Mouse (Mus musculus) neural tube, embryonic 12.5 days (tissue): ENCODE measurements around the gene C330021F23Rik. TPM values are rescaled to one million over a fixed set of nuclear protein-coding genes. Genes with fewer than 3 reads are reported as not detected.
"Not testable (repeated sequence)": the region's sequence is repeated elsewhere in the genome, so short reads cannot be mapped to it uniquely, and the experiment has no call there.

Experiments
- ATAC-seq: fragments of 200-750 bp; cut with Nextera tagmentation; 2 replicates; pipeline ENCODE4 v1.8.0; 2017; ENCODE audit warnings: low read depth, mild to moderate bottlenecking, moderate TSS enrichment, moderate library complexity; ENCODE audit not compliant: low FRiP score
- H3K27ac ChIP-seq: fragments of 300-500 bp; sonication (generic); 2 replicates; pipeline ENCODE4 v1.5.1; 2016
- H3K27me3 ChIP-seq: fragments of 300-500 bp; sonication (generic); replicated peaks from 2 replicates; pipeline ENCODE4 v1.6.1; 2016; ENCODE audit warnings: mild to moderate bottlenecking
- H3K36me3 ChIP-seq: fragments of 300-500 bp; sonication (generic); 2 replicates; pipeline ENCODE4 v1.6.1; 2016; ENCODE audit warnings: mild to moderate bottlenecking
- H3K4me1 ChIP-seq: fragments of 300-500 bp; sonication (generic); 2 replicates; pipeline ENCODE4 v1.6.1; 2016
- H3K4me2 ChIP-seq: fragments of 300-500 bp; sonication (generic); replicated peaks from 2 replicates; pipeline ENCODE4 v1.6.1; 2016; ENCODE audit warnings: mild to moderate bottlenecking
- H3K4me3 ChIP-seq: fragments of 300-500 bp; sonication (generic); 2 replicates; pipeline ENCODE4 v1.5.1; 2016
- H3K9ac ChIP-seq: fragments of 300-500 bp; sonication (generic); 2 replicates; pipeline ENCODE4 v1.6.1; 2016; ENCODE audit warnings: mild to moderate bottlenecking
- H3K9me3 ChIP-seq: fragments of 300-500 bp; sonication (generic); 2 replicates; pipeline ENCODE4 v1.6.1; 2016; ENCODE audit warnings: mild to moderate bottlenecking
- WGBS: fragments of 180-500 bp; shearing (Covaris S2); methylation state at CpG from one replicate; pipeline ENCODE4 v1.1.7; 2016; 5-methylcytosine and 5-hydroxymethylcytosine counted together
- polyA plus RNA-seq: library from polyadenylated mRNA; unstranded; fragments of >200 nt; fragmentation: Nextera tagmentation; extraction: Ambion mirVana; gene quantifications from 2 replicates; pipeline ENCODE4 v1.2.1, GENCODE M21; 2016

C330021F23Rik gene
- polyA plus RNA-seq, 1 experiment from 2014 or later = 1.8 TPM

DNA sequence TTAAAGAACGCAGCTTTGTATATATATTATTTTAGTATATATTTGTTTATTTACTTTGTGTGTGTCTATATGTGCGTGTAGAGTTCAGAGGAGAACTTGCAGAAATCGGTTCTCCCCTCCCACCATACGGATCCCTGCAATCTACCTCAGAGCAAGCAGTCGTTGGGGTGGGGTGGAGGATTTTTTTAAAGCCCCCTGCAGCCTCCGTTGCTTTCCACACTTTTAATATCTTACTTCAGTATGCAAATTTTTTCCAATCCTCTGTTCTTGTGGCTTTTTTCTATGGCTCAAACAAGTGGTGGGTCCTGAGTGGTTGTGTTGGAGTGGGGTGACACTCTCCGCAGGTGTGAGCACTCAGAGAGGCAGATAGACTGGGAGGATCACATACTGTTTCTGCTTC, 588 bp downstream of the C330021F23Rik start:
- no peak; the same call in 1 of the 2 replicates for ATAC-seq
- H3K9ac ChIP-seq = no peak overlapping the region
- peak overlapping the region; percentile 50 for H3K4me2 ChIP-seq
- no peaks in the 10 kb centered on the region for H3K27me3 ChIP-seq
- no peak overlapping the region for H3K27ac ChIP-seq
- H3K4me1 ChIP-seq = peaks cover 6% of the 10 kb centered on the region; the same call in 1 of the 2 replicates
- peak overlapping the region; percentile 2; the same call in 1 of the 2 replicates for H3K4me3 ChIP-seq
- H3K9me3 ChIP-seq = no peaks in the 10 kb centered on the region
- 5% methylated on average over 7 of the region's 7 CpGs for WGBS
- H3K36me3 ChIP-seq = no peaks in the 10 kb centered on the region

DNA sequence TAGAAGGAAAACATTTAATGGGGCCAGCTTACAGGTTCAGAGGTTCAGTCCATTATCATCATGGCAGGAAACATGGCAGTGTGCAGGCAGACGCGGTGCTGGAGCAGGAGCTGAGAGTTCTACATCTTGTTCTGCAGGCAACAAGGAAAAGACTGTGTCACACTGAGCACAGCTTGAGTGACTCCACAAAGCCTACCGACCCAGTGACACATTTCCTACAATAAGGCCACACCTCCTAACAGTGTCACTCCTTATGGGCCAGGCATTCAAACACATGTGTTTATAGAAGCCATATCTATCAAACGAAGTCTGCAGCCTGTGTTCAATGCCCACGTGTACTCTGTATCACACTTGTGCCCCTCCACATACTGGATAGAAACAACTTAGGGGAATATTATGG, 2.0 kb downstream of the C330021F23Rik start:
- Histone ChIP-seq H3K36me3 (no peaks in the 10 kb centered on the region), H3K9ac (no peak overlapping the region), H3K27me3 (no peaks in the 10 kb centered on the region), H3K27ac (no peak overlapping the region), H3K4me3 (no peak overlapping the region), H3K4me1 (peaks cover 6% of the 10 kb centered on the region; the same call in 1 of the 2 replicates), H3K4me2 (no peak overlapping the region), H3K9me3 (no peaks in the 10 kb centered on the region)
- ATAC-seq = no peak
- 94% methylated on average over 5 of the region's 5 CpGs for WGBS

DNA sequence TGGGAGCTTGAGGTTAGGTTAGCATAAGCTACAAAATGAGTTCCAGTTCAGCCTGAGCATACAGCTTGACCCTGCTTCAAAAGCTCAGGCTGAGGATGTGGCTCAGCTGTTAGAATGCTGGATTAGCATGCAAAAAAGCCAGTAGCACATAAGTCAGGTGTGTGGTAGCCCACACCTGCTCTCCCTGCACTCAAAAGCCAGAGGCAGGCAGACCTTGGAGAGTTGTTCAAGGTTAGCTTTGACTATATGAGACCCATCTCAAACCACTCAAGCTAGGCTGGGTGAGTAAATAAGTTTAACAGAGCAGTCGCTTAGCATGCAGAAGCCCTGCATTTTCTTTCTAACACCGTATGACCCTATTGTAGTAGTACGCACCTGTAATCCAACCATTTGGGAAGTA, 6.8 kb downstream of the C330021F23Rik start:
- WGBS = 93% methylated on average over 3 of the region's 3 CpGs
- no peak for ATAC-seq

DNA sequence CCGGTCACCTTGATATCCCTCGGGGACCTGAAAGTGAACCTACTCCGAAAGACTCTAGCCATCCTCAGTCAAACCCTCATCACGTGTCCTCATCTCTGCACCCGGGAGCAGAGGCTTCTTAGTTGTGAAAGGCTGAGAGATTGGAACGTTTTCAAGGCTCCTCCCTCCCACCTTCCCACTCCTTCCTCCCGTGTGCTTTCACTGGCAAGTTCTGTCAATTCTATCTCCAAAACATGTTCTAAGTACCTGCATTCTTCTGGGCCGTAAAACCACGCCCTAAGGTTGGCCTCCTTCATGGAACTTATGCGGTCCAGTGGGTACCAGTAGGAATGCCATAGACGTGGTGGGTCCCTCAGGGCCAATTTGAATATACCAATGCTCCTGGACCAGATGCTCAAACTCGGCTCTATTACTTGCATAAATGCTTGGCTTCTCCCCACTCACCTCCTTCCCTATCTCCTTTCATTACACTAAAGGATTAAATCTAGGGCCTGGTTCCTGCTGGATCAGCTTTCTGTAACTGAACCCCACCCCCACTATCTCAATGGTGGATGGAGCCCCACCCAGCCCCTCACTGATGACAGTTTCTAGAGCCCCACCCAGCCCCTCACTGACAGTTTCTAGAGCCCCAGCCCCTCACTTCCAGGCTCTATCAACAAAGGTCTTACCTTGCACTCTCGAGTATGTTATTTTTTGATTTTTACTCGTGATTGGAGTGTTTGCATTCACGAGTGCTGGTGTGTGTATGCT, 8.6 kb downstream of the C330021F23Rik start:
- Histone ChIP-seq H3K27me3 (no peaks in the 10 kb centered on the region), H3K4me3 (no peak overlapping the region), H3K36me3 (no peaks in the 10 kb centered on the region), H3K9ac (no peak overlapping the region), H3K9me3 (no peaks in the 10 kb centered on the region), H3K4me2 (no peak overlapping the region), H3K27ac (no peak overlapping the region), H3K4me1 (no peaks in the 10 kb centered on the region)
- no peak for ATAC-seq
- WGBS = 81% methylated on average over 15 of the region's 15 CpGs

More for the DNA sequence above, 6.8 kb downstream of the C330021F23Rik start:
- no peak overlapping the region for H3K9ac ChIP-seq
- no peaks in the 10 kb centered on the region for H3K9me3 ChIP-seq
- no peak overlapping the region for H3K27ac ChIP-seq
- H3K27me3 ChIP-seq = no peaks in the 10 kb centered on the region
- no peaks in the 10 kb centered on the region for H3K36me3 ChIP-seq
- H3K4me1 ChIP-seq = no peaks in the 10 kb centered on the region
- no peak overlapping the region for H3K4me2 ChIP-seq
- H3K4me3 ChIP-seq = no peak overlapping the region

DNA sequence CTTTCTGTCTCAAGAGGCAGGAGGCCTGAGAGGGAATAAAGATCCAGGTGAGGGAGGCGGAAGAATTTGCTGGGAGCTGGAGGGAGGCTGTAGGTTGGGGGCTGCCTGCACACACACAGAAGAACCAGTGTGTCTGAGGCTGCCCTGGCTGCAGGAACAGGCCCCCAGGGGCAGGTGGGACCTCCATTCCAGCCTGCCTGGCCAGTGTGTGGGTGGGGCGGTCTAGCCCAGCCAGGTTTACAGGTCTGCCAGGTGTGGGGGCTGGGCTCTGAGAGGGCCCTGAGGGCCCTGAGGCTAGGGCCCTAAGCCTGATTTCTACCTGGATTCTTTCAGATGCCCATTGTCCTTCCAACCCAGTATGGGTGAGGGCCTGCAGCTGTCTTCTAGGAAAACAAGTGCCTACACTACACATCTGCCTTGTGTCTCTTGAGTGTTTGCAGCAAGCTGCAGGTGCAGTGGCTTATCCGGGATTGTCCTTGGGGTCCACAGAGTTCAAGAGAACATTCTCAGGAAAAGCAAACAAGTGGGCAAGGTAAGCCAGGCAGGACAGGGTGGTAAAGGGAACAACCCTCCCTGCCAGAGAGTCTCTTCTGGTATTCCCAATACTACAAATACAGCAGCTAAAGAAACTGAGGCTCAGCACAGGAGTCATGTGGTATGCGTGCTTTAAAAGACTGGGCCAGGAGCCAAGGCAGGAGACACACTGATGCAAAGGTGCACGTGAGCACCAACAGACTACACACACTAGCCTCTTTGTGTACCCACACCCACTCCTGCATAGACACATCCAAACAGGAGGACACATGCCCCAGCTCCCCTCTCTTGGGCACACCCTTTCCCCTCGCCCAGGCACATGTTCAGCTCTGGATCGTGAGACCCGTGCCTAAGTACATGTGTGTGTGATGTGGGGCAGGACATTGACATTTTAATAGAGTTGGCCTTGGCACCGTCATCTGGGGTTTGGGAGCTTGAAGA, 11.9 kb downstream of the C330021F23Rik start:
- Histone ChIP-seq H3K4me3 (no peak overlapping the region), H3K36me3 (no peaks in the 10 kb centered on the region), H3K9ac (no peak overlapping the region), H3K4me1 (no peaks in the 10 kb centered on the region), H3K4me2 (no peak overlapping the region), H3K9me3 (no peaks in the 10 kb centered on the region), H3K27me3 (no peaks in the 10 kb centered on the region), H3K27ac (no peak overlapping the region)
- 88% methylated on average over 9 of the region's 9 CpGs for WGBS
- no peak for ATAC-seq

DNA sequence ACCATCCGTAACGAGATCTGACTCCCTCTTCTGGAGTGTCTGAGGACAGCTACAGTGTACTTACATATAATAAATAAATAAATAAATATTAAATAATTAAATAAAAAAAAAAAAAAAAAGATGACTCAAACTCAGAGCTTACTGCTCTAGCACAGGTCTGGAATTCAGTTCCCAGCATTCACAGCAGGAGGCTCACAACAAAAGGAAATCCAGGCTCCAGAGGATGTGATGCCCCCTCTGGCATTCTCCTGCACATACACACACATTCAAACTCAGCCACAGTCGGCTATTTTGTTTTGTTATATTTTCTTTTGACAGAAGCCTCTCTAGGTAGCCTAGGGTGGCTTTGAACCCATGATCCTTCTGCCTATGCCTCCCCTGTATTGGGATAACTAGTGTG, 14.2 kb downstream of the C330021F23Rik start:
- ATAC-seq, H3K9me3 ChIP-seq, H3K27ac ChIP-seq, H3K9ac ChIP-seq, H3K27me3 ChIP-seq, H3K4me3 ChIP-seq, H3K36me3 ChIP-seq, H3K4me1 ChIP-seq, H3K4me2 ChIP-seq: not testable (repeated sequence)
- 83% methylated on average over 3 of the region's 3 CpGs for WGBS

DNA sequence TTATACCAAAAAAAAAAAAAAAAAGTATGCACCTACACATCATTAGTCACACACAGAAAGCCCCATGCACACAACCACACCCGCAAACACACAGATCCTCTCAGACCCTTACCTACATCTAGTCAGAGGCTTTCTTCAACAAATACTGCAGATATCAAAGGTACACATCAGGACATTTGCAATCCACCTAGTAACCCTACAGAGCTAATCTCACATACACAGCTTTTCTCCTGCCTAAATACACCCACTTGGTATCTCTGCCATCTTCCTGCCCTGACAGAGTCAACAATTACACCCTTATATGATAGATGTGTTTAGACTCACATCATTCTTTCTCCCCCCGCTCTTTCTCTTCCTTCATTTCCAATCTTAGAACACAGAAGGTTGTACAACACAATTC, 18.7 kb downstream of the C330021F23Rik start:
- 94% methylated on average over 2 of the region's 2 CpGs for WGBS
- ATAC-seq = no peak
- no peak overlapping the region for H3K4me2 ChIP-seq

DNA sequence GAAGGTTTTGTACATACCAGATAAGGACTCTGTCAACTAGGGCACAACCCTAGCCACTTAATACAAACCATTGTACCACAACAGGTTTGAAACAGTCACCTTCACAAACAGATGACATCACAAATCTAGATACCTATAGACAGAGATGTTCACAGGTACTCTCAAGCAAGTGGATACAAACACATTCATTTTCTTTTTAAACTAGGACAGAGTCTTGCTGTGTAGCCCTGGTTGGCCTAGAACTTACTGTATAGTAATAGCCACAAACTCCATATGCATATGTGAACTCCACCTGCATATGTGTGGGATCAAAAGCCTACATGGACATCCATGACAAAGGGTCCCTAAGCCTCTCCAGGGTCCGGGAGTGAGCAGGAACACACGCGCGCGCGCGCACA, 19.2 kb downstream of the C330021F23Rik start, which contains the start of gene Camsap3:
Gene Camsap3 (plus strand): TSS at position 301 of the 398 bp plus-strand sequence.
- no peaks in the 10 kb centered on the region for H3K27me3 ChIP-seq
- no peaks in the 10 kb centered on the region for H3K4me1 ChIP-seq
- H3K4me2 ChIP-seq = peak within 1 kb of the TSS; percentile 90
- peak within 1 kb of the TSS; percentile 53; the same call in 1 of the 2 replicates for H3K27ac ChIP-seq
- H3K9ac ChIP-seq = peak within 1 kb of the TSS; percentile 82
- H3K4me3 ChIP-seq = peak within 1 kb of the TSS; percentile 82
- no peak; the same call in 1 of the 2 replicates for ATAC-seq
- H3K36me3 ChIP-seq = no peaks in the 10 kb centered on the region
- H3K9me3 ChIP-seq = no peaks in the 10 kb centered on the region
- WGBS = 5% methylated on average over 7 of the region's 7 CpGs

More for the DNA sequence above, 18.7 kb downstream of the C330021F23Rik start:
- H3K36me3 ChIP-seq = no peaks in the 10 kb centered on the region
- no peak overlapping the region for H3K9ac ChIP-seq
- no peaks in the 10 kb centered on the region for H3K9me3 ChIP-seq
- no peaks in the 10 kb centered on the region for H3K4me1 ChIP-seq
- H3K27me3 ChIP-seq = no peaks in the 10 kb centered on the region
- H3K4me3 ChIP-seq = no peak overlapping the region
- no peak overlapping the region for H3K27ac ChIP-seq

DNA sequence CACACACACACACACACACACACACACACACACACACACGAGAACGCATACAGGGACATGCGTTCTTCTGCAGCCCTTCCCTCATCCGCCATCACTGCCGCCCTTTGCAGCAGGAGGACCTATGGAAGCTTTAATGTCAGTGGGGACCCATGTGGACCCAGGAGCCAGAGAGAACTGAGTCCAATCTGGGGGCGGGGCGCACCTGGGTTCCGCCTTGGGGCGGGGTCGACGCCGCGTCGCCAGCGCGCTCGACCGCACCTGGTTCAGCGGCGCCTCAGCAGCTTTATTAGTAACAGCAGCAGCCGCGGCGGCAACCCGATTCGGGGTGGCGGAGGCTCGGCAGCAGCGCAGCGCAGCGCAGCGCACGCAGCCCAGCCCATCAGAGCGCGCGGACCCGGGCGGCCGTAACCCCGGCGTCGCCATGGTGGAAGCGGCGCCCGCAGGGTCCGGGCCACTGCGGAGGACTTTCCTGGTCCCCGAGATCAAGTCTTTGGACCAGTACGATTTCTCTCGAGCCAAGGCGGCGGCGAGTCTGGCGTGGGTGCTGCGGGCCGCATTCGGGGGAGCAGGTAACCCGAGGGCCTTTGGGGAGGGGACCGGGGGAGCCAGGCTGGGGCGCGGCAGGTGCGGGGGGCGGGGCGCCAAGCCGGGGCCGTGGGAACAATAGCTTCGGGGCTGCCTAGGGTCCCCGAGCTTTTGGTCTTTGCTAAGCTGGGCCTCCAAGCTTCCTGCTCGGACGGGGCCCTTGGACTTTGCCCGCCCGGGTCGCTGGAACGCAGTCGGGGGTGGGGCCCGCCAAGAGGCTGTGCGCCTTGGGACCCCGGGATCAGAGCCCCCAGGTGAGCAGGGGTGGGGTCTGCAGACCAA, 19.8 kb downstream of the C330021F23Rik start:
- under 1% methylated on average over 77 of the region's 77 CpGs for WGBS
- Histone ChIP-seq H3K36me3 (no peaks in the 10 kb centered on the region), H3K4me3 (peak overlapping the region; percentile 82), H3K4me1 (no peaks in the 10 kb centered on the region), H3K27me3 (no peaks in the 10 kb centered on the region), H3K9me3 (no peaks in the 10 kb centered on the region), H3K4me2 (peak overlapping the region; percentile 90), H3K9ac (peak overlapping the region; percentile 82), H3K27ac (peak overlapping the region; percentile 53; the same call in 1 of the 2 replicates)
- ATAC-seq = peak; percentile 78

DNA sequence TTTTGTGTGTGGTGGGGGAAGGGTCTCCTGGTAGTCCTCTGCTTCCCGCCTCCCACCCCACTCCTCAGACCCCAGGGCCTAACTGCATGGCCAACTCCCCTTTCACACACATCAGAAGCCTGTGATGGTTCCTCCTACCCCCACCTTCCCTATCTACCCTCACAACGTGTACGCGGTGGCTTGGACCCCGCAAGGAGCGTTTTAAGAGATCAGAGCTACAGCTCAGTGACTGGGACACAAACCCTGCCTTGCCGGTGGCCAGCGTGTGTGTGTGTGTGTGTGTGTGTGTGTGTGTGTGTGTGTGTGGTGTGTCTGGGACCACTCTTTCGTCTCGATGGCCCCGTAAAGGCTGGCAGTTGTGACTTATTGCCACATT, 20.5 kb downstream of the C330021F23Rik start:
- H3K4me3 ChIP-seq = peak overlapping the region; percentile 82
- H3K27me3 ChIP-seq = no peaks in the 10 kb centered on the region
- no peaks in the 10 kb centered on the region for H3K36me3 ChIP-seq
- H3K4me2 ChIP-seq = peak overlapping the region; percentile 90
- no peak overlapping the region for H3K27ac ChIP-seq
- WGBS = 3% methylated on average over 11 of the region's 11 CpGs
- no peaks in the 10 kb centered on the region for H3K9me3 ChIP-seq
- no peaks in the 10 kb centered on the region for H3K4me1 ChIP-seq
- ATAC-seq = peak; percentile 82
- peak overlapping the region; percentile 82 for H3K9ac ChIP-seq

DNA sequence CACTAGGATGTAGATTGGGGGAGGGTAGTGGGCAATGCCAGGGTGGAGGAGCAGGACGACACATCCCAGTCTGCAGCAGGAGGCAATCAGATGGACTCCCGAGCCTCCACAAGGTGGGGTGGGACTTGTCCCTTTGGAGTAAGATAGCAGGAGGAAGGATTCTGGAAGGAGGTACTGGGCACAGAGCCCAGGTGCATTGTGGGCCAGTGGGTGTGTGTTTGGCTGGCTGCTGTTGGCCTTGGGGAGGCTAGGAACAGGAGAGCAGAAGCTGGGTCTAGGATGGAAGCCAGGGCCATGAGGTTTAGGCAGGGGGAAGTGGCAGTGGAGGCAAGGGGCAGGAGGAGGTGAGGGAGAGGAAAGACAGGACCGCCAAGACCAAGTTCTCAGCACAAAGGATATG, 25.7 kb downstream of the C330021F23Rik start:
- Histone ChIP-seq H3K9ac (no peak overlapping the region), H3K36me3 (no peaks in the 10 kb centered on the region), H3K4me3 (no peak overlapping the region), H3K27me3 (no peaks in the 10 kb centered on the region), H3K9me3 (no peaks in the 10 kb centered on the region), H3K4me2 (no peak overlapping the region), H3K27ac (no peak overlapping the region), H3K4me1 (no peaks in the 10 kb centered on the region)
- 77% methylated on average over 3 of the region's 3 CpGs for WGBS
- ATAC-seq = no peak
